Mouse (Mus musculus) neural tube, embryonic 15.5 days (tissue): ENCODE measurements around the gene Mrps27. TPM values are rescaled to one million over a fixed set of nuclear protein-coding genes. Genes with fewer than 3 reads are reported as not detected.

Experiments
- ATAC-seq: fragments of 200-750 bp; cut with Nextera tagmentation; 2 replicates; pipeline ENCODE4 v1.8.0; 2017; ENCODE audit warnings: mild to moderate bottlenecking, moderate TSS enrichment, moderate library complexity; ENCODE audit not compliant: low FRiP score
- H3K27ac ChIP-seq: fragments of 300-500 bp; sonication (generic); replicated peaks from 2 replicates; pipeline ENCODE4 v1.5.1; 2015; ENCODE audit warnings: mild to moderate bottlenecking, inconsistent platforms
- H3K27me3 ChIP-seq: fragments of 300-500 bp; sonication (generic); replicated peaks from 2 replicates; pipeline ENCODE4 v1.6.1; 2015; ENCODE audit warnings: inconsistent platforms
- H3K36me3 ChIP-seq: fragments of 300-500 bp; sonication (generic); 2 replicates; pipeline ENCODE4 v1.6.1; 2015; ENCODE audit warnings: inconsistent platforms
- H3K4me1 ChIP-seq: fragments of 300-500 bp; sonication (generic); 2 replicates; pipeline ENCODE4 v1.6.1; 2015; ENCODE audit warnings: inconsistent platforms
- H3K4me2 ChIP-seq: fragments of 300-500 bp; sonication (generic); 2 replicates; pipeline ENCODE4 v1.6.1; 2015; ENCODE audit warnings: inconsistent platforms, mild to moderate bottlenecking, moderate library complexity
- H3K4me3 ChIP-seq: fragments of 300-500 bp; sonication (generic); replicated peaks from 2 replicates; pipeline ENCODE4 v1.5.1; 2015; ENCODE audit warnings: mild to moderate bottlenecking, inconsistent platforms
- H3K9ac ChIP-seq: fragments of 300-500 bp; sonication (generic); replicated peaks from 2 replicates; pipeline ENCODE4 v1.6.1; 2015; ENCODE audit warnings: mild to moderate bottlenecking, inconsistent platforms
- H3K9me3 ChIP-seq: fragments of 300-500 bp; sonication (generic); replicated peaks from 2 replicates; pipeline ENCODE4 v1.6.1; 2016; ENCODE audit warnings: inconsistent platforms
- WGBS: fragments of 180-500 bp; shearing (Covaris S2); methylation state at CpG from one replicate; pipeline ENCODE4 v1.1.7; 2015; ENCODE audit warnings: mixed read lengths; 5-methylcytosine and 5-hydroxymethylcytosine counted together
- polyA plus RNA-seq: library from polyadenylated mRNA; unstranded; fragments of >200 nt; fragmentation: Nextera tagmentation; extraction: Ambion mirVana; gene quantifications from 2 replicates; pipeline ENCODE4 v1.2.1, GENCODE M21; 2015

The Mrps27 gene
- polyA plus RNA-seq, 1 experiment from 2014 or later: 40.9 TPM

- Histone ChIP-seq H3K36me3 (no peaks in the 10 kb centered on the region), H3K4me3 (no peak overlapping the region), H3K4me1 (0 out of 2 replicates have a peak, but pooled peaks cover 3% of the 10 kb centered on the region), H3K27me3 (no peaks in the 10 kb centered on the region), H3K27ac (no peak overlapping the region), H3K9me3 (no peaks in the 10 kb centered on the region), H3K9ac (no peak overlapping the region), H3K4me2 (no peak overlapping the region)
- ATAC-seq: no peak
- WGBS: 81% methylated on average over 7 of the region's 7 CpGs
These were observed 29.1 kb downstream of the Mrps27 start for GRCm38 (mm10) chr13:99373684-99374083.

DNA sequence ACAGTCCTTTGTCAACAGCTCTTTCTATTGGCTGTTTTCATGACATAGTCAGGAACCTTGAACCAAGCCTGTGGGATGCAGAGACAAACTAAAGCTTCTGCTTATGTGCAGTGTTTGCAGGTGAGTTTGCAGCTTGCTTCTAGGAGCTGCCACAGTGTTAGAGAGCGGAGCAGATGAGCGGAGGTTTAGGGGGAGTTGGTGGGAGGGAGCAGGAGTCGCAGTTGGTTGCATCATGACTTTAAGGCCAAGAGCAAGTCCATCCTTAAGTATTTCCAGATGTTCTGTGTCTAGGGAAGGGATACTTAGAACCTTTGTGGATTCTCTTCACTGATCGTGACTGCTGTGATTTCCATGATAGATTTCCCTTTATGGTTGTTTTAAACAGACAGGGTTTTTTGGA is 29.6 kb downstream of the Mrps27 start:
- 88% methylated on average over 4 of the region's 4 CpGs for WGBS
- Histone ChIP-seq H3K36me3 (no peaks in the 10 kb centered on the region), H3K27me3 (no peaks in the 10 kb centered on the region), H3K9ac (no peak overlapping the region), H3K4me3 (no peak overlapping the region), H3K27ac (no peak overlapping the region), H3K4me2 (no peak overlapping the region), H3K4me1 (0 out of 2 replicates have a peak, but pooled peaks cover 3% of the 10 kb centered on the region), H3K9me3 (no peaks in the 10 kb centered on the region)
- ATAC-seq: no peak

DNA sequence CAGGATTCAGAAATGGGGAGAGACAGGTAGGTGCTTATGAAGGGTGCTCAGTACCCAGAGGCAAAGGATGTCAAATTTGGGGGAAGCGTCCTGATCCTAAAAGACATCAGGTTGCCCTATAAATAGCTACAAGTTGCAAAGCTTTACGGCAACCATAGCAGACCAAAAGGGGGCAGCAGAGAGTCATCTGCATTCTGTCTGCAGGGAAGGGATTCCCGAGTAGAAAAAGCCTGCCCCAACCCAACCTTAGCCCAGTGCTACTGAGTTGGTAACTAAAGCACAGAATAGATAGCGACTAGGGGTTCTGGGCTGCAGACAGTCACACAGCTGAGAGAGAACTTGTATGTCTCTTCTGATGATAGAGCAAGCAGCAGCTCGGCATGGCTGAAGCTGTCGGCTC is 31.0 kb downstream of the Mrps27 start:
- H3K4me3 ChIP-seq: no peak overlapping the region
- H3K36me3 ChIP-seq: no peaks in the 10 kb centered on the region
- peak; percentile 50; the same call in 1 of the 2 replicates for ATAC-seq
- no peak overlapping the region for H3K9ac ChIP-seq
- H3K27ac ChIP-seq: no peak overlapping the region
- 33% methylated on average over 6 of the region's 6 CpGs for WGBS
- no peak overlapping the region for H3K4me2 ChIP-seq
- no peaks in the 10 kb centered on the region for H3K27me3 ChIP-seq
- H3K4me1 ChIP-seq: 0 out of 2 replicates have a peak, but pooled peaks cover 3% of the 10 kb centered on the region
- H3K9me3 ChIP-seq: no peaks in the 10 kb centered on the region

DNA sequence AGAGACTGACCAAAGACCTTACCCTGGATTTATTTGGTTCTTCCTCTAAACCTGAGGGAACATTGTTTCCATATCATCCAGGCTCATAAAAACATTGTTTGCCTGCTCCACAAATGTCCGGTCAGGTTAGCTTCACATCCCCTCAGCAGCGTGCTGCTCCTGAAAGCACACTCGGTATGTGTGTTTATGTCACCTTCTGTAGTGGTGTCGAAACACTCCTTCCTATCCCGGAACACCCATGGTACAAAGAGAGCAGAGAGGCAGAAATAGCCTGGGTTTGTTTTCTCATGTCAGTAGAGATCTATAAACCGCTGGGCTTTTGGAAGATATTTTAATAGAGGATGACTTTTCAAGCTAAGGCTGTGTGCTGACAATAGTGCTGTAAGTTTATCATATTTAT is 32.5 kb downstream of the Mrps27 start:
- Histone ChIP-seq H3K4me3 (no peak overlapping the region), H3K9ac (no peak overlapping the region), H3K4me2 (no peak overlapping the region), H3K27me3 (no peaks in the 10 kb centered on the region), H3K36me3 (no peaks in the 10 kb centered on the region), H3K27ac (no peak overlapping the region), H3K9me3 (no peaks in the 10 kb centered on the region), H3K4me1 (0 out of 2 replicates have a peak, but pooled peaks cover 3% of the 10 kb centered on the region)
- 86% methylated on average over 6 of the region's 6 CpGs for WGBS
- ATAC-seq: no peak

GRCm38 (mm10) chr13:99378223-99378622 is 33.6 kb downstream of the Mrps27 start:
- Histone ChIP-seq H3K27ac (no peak overlapping the region), H3K9ac (no peak overlapping the region), H3K27me3 (no peaks in the 10 kb centered on the region), H3K4me1 (0 out of 2 replicates have a peak, but pooled peaks cover 3% of the 10 kb centered on the region), H3K4me3 (no peak overlapping the region), H3K9me3 (no peaks in the 10 kb centered on the region), H3K4me2 (no peak overlapping the region), H3K36me3 (no peaks in the 10 kb centered on the region)
- no peak for ATAC-seq
- 81% methylated on average over 1 of the region's 1 CpGs for WGBS

GRCm38 (mm10) chr13:99382373-99382772 is 37.8 kb downstream of the Mrps27 start:
- no peak for ATAC-seq
- 61% methylated on average over 6 of the region's 6 CpGs for WGBS
- H3K27ac ChIP-seq: no peak overlapping the region

DNA sequence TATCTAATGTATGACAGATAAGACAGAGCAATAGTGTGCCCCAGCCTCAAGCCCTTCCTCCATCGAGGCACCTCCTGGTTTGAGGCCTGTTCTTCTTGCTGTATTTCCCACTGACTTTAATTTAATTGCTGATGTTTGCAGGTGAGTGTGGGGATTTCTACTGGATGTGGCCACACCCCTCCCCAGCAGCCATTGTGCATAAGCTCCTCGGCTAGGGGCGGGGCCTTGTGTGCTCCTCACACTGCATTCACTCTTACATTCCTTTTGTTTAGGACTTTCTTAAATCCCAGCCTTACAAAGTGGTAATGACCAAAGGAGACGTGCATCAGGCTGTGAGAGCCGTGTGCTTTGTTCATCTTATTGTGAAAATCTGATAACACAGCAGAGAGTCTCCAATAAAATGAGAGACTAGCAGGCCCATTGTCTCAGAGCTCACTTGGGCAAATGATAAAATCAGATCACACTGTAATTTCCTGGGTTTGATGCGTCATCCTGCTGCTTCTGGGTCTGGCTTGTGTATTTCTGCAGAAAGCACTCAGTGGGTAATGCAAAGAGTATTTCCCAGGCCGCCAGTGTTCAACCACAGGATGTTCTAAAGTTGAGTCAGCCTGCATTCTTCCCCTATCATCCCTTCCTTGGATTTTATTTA is 40.1 kb downstream of the Mrps27 start:
- ATAC-seq: no peak

More at GRCm38 (mm10) chr13:99382373-99382772, 37.8 kb downstream of the Mrps27 start:
- no peak overlapping the region for H3K9ac ChIP-seq
- H3K4me2 ChIP-seq: no peak overlapping the region
- no peaks in the 10 kb centered on the region for H3K27me3 ChIP-seq
- H3K4me1 ChIP-seq: no peaks in the 10 kb centered on the region
- no peaks in the 10 kb centered on the region for H3K36me3 ChIP-seq
- H3K4me3 ChIP-seq: no peak overlapping the region
- no peaks in the 10 kb centered on the region for H3K9me3 ChIP-seq

GRCm38 (mm10) chr13:99385911-99386310 is 41.3 kb downstream of the Mrps27 start:
- Histone ChIP-seq H3K36me3 (no peaks in the 10 kb centered on the region), H3K4me2 (no peak overlapping the region), H3K9ac (no peak overlapping the region), H3K4me3 (no peak overlapping the region), H3K4me1 (peaks cover 7% of the 10 kb centered on the region; the same call in 1 of the 2 replicates), H3K27me3 (no peaks in the 10 kb centered on the region), H3K9me3 (no peaks in the 10 kb centered on the region), H3K27ac (no peak overlapping the region)
- ATAC-seq: no peak
- 86% methylated on average over 6 of the region's 6 CpGs for WGBS

More for the DNA sequence above, 40.1 kb downstream of the Mrps27 start:
- WGBS: 71% methylated on average over 7 of the region's 7 CpGs
- H3K4me3 ChIP-seq: no peak overlapping the region
- no peak overlapping the region for H3K4me2 ChIP-seq
- H3K27me3 ChIP-seq: no peaks in the 10 kb centered on the region
- H3K9me3 ChIP-seq: no peaks in the 10 kb centered on the region
- H3K9ac ChIP-seq: no peak overlapping the region
- H3K4me1 ChIP-seq: peaks cover 7% of the 10 kb centered on the region; the same call in 1 of the 2 replicates
- H3K36me3 ChIP-seq: no peaks in the 10 kb centered on the region
- no peak overlapping the region for H3K27ac ChIP-seq

GRCm38 (mm10) chr13:99386341-99386740 is 41.8 kb downstream of the Mrps27 start:
- Histone ChIP-seq H3K4me1 (peaks cover 7% of the 10 kb centered on the region; the same call in 1 of the 2 replicates), H3K4me2 (no peak overlapping the region), H3K27ac (no peak overlapping the region), H3K9ac (no peak overlapping the region), H3K4me3 (no peak overlapping the region), H3K27me3 (no peaks in the 10 kb centered on the region), H3K9me3 (no peaks in the 10 kb centered on the region), H3K36me3 (no peaks in the 10 kb centered on the region)
- ATAC-seq: no peak
- 84% methylated on average over 7 of the region's 7 CpGs for WGBS

DNA sequence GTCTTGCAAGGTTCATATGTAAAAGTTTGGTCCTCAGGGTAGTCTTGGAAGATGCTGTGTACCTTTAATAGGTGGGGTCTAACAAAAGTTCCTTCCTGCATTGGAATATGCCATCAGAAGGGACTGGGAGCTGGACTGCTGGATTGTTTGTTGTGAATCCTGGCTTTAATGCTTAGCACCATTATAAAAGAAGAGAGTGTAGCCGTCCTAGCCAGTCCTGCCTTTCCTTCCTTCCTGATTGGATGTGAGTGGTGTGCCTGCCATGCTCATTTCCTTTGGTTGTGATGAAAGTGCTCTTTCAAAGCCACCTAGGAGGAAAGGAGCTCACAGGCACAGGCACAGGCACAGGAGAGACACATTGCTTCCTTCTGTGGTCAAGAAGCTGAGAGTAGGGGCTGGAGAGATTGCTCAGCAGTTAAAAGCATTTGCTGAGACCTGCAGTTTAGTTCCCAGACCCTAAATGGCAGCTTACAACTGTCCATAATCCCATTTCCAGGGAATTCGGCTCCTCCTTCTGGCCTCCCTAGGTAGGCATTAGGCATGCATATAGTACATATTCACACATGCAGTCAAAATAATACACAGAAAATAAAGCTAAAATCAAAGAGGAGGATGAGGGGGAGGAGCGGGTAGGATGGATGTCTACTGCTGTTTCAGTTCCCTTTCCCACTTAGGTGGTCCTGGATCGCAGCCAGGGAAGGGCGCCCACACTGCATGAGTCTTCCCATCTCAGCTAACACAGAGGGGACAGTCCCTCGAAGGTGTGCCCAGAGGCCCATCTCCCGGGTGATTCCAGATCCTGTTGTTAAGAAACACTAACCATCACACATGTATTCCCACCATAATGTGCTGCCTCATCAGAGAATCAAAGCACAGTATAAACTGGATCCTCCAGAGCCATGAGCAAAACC is 43.6 kb downstream of the Mrps27 start:
- ATAC-seq: no peak
- no peak overlapping the region for H3K27ac ChIP-seq
- H3K9ac ChIP-seq: no peak overlapping the region
- H3K4me2 ChIP-seq: no peak overlapping the region
- H3K36me3 ChIP-seq: no peaks in the 10 kb centered on the region
- peaks cover 7% of the 10 kb centered on the region; the same call in 1 of the 2 replicates for H3K4me1 ChIP-seq
- H3K27me3 ChIP-seq: no peaks in the 10 kb centered on the region
- 64% methylated on average over 7 of the region's 7 CpGs for WGBS
- H3K4me3 ChIP-seq: no peak overlapping the region
- H3K9me3 ChIP-seq: no peaks in the 10 kb centered on the region

DNA sequence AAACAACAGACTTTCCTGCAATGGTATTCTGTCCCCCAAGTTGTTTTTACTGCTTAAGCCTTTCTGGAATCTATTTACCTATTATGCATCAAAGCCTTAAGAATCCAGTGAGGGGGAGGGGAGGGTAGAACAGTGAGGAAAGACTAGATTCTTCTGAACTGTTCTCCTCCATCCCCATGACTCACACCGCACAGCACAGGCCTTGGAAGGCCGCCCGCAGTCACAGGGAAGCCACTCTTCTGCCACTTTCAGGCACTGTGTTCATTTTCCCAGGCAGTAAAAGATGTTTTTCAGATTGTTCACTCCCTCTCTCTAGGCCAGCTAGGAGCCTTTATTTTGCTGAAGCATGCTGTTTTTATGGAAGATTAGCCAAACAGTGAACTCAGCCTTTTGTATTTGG is 46.8 kb downstream of the Mrps27 start:
- H3K27ac ChIP-seq: 0 out of 2 replicates have a peak overlapping the region, but pooled peaks have one; percentile 23
- no peak for ATAC-seq
- H3K4me1 ChIP-seq: peaks cover 16% of the 10 kb centered on the region; the same call in 1 of the 2 replicates
- no peak overlapping the region for H3K4me3 ChIP-seq
- no peak overlapping the region for H3K9ac ChIP-seq
- no peaks in the 10 kb centered on the region for H3K9me3 ChIP-seq
- H3K4me2 ChIP-seq: no peak overlapping the region
- no peaks in the 10 kb centered on the region for H3K27me3 ChIP-seq
- 78% methylated on average over 3 of the region's 3 CpGs for WGBS
- no peaks in the 10 kb centered on the region for H3K36me3 ChIP-seq
